Mouse (Mus musculus) urinary bladder, adult 2 months (tissue): ENCODE results near the gene Cep295nl. TPM values are rescaled to one million over a fixed set of nuclear protein-coding genes. Genes with fewer than 3 reads are reported as not detected.

Experiments used
- DNase-seq: peaks from one replicate; pipeline ENCODE4 v3.0.0; 2022; ENCODE audit warnings: low spot score
- polyA plus RNA-seq: library from polyadenylated mRNA; depleted of rRNA; stranded (reverse); fragments of >200 nt; gene quantifications from 2 replicates; pipeline ENCODE4 v1.2.3, GENCODE M21; 2012

The Cep295nl gene
- polyA plus RNA-seq, 1 experiment: 1.3 TPM

DNA sequence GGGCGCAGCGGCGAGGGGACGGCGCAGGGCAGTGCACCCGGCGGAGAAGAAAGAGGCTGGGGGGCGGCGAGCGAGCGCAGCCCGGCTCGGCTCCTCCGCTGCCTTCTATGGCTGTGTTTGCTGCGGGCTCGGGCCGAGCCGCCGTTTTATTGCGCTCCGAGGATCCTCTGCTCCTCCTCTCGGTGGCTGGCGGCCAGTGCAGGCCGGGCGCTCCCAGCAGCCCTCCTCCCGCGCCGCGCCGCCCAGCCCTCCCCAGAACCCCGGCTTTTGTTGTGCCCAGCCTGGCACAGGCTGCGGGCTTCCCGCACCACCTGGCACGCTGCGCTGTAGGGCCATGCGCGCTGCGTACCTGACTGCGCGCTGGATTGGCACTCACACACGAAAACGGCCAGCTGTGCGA, 12.9 kb upstream of the Cep295nl start:
- DNase-seq: peak; percentile 86

DNA sequence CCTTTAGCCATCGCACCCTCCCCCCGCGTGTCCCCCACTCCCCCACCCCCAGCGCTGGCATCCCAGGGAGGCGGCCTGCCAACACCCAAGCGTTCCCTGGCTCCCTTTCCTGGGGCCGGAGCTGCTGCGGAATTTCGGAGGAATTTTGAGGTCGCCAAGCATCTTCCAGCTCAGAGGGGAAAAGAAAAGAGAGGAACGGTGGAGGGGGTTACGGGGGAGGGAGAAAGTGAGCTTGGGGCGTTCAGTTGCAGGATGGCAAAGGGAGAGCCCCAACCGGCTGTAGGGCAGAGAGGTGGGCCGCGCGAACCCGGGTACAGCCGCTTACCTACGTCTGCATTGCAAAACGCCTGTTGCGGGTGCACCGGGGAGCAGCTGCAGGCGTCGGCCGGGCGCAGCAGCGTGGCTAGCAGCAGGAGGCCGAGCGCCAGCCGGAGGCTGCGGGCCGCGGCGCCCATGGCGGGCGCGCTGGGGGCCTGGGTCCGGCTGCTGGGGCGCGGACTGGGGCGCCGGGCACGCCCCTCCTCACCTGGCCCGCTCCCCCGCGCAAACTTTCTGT, 12.4 kb upstream of the Cep295nl start:
- DNase-seq: peak; percentile 46

GRCm38 (mm10) chr11:118349494-118349893, 7.2 kb upstream of the Cep295nl start:
- no peak for DNase-seq

DNA sequence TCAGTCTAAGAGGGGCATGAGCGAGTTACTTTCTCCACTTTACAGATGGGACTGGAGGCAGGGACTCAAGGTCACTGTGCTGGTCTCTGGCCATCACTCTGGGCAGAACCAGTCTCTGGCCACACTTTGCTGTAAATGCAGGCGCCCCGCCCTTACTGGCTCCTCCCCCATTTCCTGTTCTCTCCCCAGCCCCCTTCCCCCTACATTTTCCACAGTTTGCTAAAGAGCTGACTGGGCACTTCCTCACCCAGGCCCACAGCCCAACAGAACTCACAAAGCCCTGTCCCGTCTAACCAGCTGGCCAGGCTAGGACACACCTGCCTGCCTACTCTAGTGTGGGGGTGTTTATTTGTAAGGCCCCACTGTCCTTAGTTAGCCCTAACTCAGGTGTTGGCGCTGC, 6.6 kb upstream of the Cep295nl start:
- no peak for DNase-seq

GRCm38 (mm10) chr11:118348419-118348818, 6.1 kb upstream of the Cep295nl start:
- DNase-seq: no peak

- DNase-seq: no peak
Measured at GRCm38 (mm10) chr11:118347911-118348310, 5.6 kb upstream of the Cep295nl start.

- no peak for DNase-seq
Measured at GRCm38 (mm10) chr11:118347391-118347790, 5.1 kb upstream of the Cep295nl start.

DNA sequence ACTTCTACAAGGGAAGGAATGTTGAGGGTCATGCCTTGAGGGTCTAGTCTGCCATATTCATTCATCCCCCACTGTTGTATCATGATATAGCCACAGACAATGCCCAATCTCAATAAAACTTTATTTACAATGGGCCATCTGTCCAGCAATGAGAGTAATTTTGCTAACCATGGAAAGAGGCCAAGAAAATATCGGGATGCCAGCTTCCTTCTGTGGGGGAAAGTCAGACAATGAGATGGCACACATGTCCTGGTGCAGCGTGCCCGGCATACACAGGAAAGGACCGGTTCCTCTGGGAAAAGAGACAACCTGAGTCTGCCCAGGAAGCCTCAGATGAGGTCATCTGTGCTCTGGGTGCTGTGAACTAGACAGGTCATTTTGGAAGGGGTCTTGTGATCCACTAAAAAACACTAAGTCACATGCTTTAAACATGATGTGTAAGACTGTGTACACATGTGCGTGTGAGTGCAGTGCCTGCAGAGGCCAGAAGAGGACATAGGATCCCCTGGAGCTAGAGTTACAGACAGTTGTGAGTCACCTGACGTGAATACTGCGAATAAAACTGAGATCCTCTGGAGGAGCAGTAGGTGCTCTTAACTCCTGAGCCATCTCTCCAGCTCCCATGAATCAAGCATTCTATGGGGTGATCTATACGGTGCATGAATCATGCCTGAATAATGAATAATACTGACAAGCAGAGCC, 4.2 kb upstream of the Cep295nl start:
- DNase-seq: no peak

- no peak for DNase-seq
Measured at GRCm38 (mm10) chr11:118345693-118346092, 3.4 kb upstream of the Cep295nl start.

DNA sequence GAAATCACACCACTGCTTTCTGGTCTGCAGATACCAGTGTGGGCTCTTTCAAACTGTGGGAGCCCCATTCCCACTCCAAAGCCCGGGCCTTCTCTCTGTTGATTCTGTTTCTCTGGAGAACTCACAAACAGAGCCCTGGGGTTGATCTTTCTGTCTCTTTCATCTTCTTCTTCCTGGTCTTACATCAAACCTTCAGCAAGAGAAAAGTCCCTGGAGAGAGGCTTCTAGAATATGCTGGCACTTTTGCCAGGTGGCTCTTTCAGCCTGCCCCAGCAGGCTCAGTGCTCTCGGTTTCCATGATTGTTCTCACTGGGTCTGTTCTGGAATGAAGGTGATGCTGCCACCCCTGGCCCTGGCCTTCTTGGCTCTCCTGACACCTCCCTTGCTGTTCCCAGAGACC, 1.3 kb upstream of the Cep295nl start:
- no peak for DNase-seq

GRCm38 (mm10) chr11:118337491-118338168, 4.7 kb downstream of the Cep295nl start:
- no peak for DNase-seq

GRCm38 (mm10) chr11:118333431-118333830, 8.9 kb downstream of the Cep295nl start:
- DNase-seq: no peak

- no peak for DNase-seq
Measured at GRCm38 (mm10) chr11:118332376-118332775, 9.9 kb downstream of the Cep295nl start.

GRCm38 (mm10) chr11:118330777-118331176, 11.5 kb downstream of the Cep295nl start:
- no peak for DNase-seq

GRCm38 (mm10) chr11:118330361-118330760, 11.9 kb downstream of the Cep295nl start:
- no peak for DNase-seq

DNA sequence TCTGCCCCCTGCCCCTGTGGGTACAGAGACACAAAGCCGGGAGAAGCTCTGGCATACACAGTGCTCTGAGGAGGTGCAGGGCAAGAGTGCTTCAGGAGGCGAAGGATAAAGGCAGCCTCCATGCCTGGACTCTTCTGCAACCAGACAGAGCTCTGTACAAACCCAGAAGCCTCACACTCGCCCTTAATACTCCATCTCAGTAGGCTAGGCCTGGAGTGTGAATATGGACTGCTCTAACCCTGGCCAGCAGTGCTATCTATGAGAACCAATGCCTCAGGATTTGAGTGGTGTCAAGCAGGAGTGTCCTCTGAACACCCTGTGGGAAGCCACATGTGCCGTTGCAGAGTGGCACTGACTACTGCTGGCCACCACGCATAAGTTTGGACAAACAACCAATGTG, 13.4 kb downstream of the Cep295nl start:
- DNase-seq: no peak

DNA sequence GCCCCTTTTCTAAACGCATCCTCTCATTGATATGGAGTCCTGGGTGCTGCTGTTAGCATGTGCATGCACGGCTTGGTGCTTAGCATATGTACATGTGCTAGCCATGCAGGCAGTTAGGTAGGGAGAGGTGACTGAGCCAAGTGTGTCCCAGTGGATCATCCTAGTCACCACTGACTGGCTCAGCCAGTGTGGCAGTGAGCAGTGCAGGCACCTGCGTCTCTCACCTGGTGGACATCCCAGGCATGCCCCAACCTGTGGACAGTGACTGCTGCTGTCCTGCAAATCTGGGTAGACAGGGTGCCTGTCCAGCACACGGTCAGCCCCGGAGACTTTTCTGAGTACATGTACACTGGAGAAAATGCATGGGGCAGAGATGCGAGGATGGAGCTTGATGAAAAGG, 13.8 kb downstream of the Cep295nl start:
- DNase-seq: no peak

DNA sequence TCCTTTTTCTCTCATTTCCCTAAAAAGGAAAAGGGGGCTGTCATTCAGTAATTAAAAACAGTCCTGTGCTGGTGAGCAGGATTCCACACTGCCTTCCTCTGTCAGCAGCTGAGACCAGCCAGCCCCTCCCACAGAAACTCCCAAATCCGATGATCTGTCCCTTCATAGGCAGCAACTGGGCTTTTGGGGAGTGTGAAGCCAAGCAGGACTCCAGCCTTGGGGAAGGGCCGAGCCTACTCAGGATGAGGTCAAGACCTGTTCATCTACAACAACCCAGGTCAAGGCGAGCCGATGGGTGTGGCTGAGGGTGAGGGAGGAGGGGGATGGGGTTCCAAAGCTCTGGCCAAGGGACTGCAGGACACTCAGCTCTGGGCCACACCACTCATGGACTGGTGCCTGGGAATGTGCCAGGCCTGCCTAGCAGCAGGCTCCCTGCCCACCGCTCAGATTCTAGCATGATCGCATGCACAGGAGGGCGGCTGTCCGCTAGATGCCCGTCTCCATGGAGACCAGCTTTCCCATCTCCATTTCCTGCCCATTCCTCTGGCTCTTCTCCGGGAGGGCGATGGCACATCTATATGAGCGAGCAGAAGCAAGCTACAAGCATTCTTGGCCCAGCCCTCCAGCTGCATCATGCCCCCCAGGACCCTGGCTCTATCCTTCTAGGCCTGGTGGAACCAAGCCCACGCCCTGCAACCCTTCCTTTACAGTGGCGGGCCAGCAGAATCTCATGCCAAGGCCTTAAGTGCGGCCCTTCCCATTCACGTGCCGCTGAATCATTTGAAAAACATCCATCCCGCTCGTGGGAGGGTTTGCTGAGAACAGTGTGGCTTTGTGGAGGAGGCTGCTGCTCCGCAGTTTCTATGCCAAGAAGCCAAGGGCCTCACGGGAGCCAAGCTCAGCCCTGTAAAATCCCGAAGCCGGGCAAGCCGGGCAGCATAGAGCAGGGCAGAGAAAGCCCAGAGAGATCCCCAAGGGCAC, 15.0 kb downstream of the Cep295nl start:
- DNase-seq: no peak

DNA sequence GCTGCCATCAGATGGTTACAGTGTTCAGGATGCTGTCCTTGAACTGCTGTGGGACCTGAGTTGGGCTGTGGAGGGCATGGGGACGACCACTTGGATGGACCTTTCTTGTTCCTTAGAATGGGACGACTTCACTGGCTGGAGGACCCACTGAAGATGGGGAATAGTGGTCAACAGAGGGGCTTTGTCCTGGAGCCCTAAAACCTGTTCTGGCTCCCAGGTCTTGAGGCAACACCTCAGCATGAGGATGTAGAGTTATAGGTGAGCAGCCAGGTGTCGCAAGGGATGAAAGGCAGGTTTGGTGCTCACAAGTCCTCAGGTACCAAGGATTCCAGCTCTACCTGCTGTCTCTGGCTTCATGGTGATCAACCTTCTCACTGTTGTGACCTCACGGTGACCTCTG, 15.8 kb downstream of the Cep295nl start:
- DNase-seq: no peak

GRCm38 (mm10) chr11:118324541-118324940, 17.8 kb downstream of the Cep295nl start:
- no peak for DNase-seq

GRCm38 (mm10) chr11:118323974-118324373, 18.3 kb downstream of the Cep295nl start:
- DNase-seq: no peak

DNA sequence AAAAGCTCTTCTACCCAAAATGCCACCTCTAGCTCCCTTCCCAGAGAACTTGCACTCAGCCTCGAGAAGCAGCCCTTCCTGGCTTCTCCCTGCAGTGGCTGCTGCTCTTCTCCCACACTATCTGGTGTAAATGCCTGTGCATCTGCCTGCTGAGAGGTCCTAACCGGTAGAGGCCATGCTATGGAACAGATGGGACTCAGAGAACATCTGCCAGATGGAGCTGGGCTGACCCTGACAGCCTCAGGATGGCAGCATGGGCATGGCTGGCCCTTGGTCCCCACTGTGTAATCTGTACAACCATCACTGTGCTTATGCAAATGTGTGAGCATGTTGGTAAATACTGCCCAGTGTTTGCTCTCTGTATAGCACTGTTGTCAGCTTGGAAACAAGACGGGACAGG, 19.7 kb downstream of the Cep295nl start:
- DNase-seq: no peak
